In the genomic region with DNA sequence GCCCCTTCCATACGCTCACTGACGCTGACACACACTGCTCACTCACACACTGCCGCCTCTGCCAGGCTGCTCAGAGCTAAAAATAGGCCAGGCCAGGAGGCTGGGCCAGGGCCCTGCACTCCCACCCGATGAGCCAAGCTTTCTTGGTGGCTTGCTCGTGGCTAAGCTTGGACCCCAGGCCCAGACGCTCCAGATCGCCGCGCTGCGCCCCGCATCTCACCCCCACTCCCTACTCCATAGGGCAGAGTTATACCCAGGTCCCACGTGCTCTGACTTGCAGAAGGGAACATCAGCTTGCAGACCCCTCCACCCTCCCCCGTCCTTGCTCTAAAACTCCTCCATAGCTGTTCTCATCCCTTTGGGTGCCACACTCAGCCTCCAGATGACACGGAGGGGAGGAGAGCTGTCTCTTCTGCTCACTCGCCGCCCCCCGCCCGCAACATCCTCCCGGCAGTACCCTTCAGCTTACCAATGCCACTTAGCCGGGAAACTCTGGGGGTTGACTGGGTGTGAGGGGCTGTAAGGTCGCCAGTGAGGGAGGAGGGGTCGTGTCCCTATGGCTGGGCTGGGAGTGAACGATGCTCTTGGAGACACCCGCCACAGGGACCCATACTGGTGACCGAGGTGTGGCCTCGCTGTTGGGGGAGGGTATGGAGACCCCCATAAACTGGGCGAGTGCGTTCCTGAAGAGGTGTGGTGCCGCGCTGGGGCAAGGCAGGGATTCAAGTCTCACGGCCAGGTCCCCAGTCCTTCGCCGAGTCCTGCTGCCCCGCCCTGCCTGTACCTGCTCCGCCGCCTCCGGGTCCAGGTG, we compare ENCODE assay signal across 8 mouse cellular contexts. TPM values are rescaled to one million over a fixed set of nuclear protein-coding genes. Genes with fewer than 3 reads are reported as not detected.
DNase-seq lines count a peak whose midpoint lies in the region; ATAC-seq lines count a peak whose summit lies in the region.

No protein-coding gene starts in this region.

- H3K4me3 ChIP-seq in forebrain, embryonic 12.5 days (replicated peaks) = peak overlapping the region; percentile 69
- peak overlapping the region; percentile 57 for H3K4me3 ChIP-seq in intestine, embryonic 14.5 days (ENCODE audit: low read depth, low read length)
- peak overlapping the region; percentile 62 for H3K4me3 ChIP-seq in stomach, embryonic 16.5 days (replicated peaks; ENCODE audit: low read length)

- no peaks in the 10 kb centered on the region for H3K36me3 ChIP-seq in forebrain, embryonic 12.5 days (replicated peaks)
- H3K36me3 ChIP-seq in intestine, embryonic 14.5 days (ENCODE audit: control insufficient read depth, insufficient read depth, low read length) = no peaks in the 10 kb centered on the region
- no peaks in the 10 kb centered on the region for H3K36me3 ChIP-seq in stomach, embryonic 16.5 days (ENCODE audit: control insufficient read depth, insufficient read depth, low read length)

- no peak for DNase-seq in frontal cortex, postnatal 25 days (ENCODE audit: low spot score in 2 of 2)
- DNase-seq in Muller cell, postnatal 12 days (ENCODE audit: inconsistent ontology term) = peak; percentile 54
- DNase-seq in intestine, embryonic 14.5 days (ENCODE audit: low spot score) = no peak
- DNase-seq in mesoderm, embryonic 11.5 days (ENCODE audit: low read depth, low spot score) = peak; percentile 12
- no peak for DNase-seq in testis, postnatal 10 days (ENCODE audit: low spot score)

- peaks cover 22% of the 10 kb centered on the region for H3K4me1 ChIP-seq in forebrain, embryonic 12.5 days
- 0 out of 2 replicates have a peak, but pooled peaks cover 2% of the 10 kb centered on the region for H3K4me1 ChIP-seq in intestine, embryonic 14.5 days (replicated peaks; ENCODE audit: control insufficient read depth, insufficient read depth, low read length)
- peaks cover 10% of the 10 kb centered on the region; the same call in 1 of the 2 replicates for H3K4me1 ChIP-seq in stomach, embryonic 16.5 days (ENCODE audit: control insufficient read depth, insufficient read depth, low read length)

- 1% methylated on average over 37 of the region's 37 CpGs for WGBS in forebrain, embryonic 12.5 days
- WGBS in intestine, embryonic 14.5 days = 5% methylated on average over 28 of the region's 37 CpGs
- WGBS in stomach, embryonic 16.5 days = 4% methylated on average over 37 of the region's 37 CpGs

- H3K4me2 ChIP-seq in forebrain, embryonic 12.5 days = peak overlapping the region; percentile 90
- H3K4me2 ChIP-seq in intestine, embryonic 14.5 days (ENCODE audit: low read length) = peak overlapping the region; percentile 98
- H3K4me2 ChIP-seq in stomach, embryonic 16.5 days (ENCODE audit: low read depth, low read length) = peak overlapping the region; percentile 84

- peak; percentile 58 for ATAC-seq in frontal cortex, adult (ENCODE audit: low TSS enrichment)
- peak; percentile 62 for ATAC-seq in forebrain, embryonic 12.5 days (ENCODE audit: low FRiP score)
- peak; percentile 48 for ATAC-seq in intestine, embryonic 14.5 days (replicated peaks; ENCODE audit: low FRiP score, low TSS enrichment, low read depth)
- peak; percentile 30; the same call in 1 of the 2 replicates for ATAC-seq in stomach, embryonic 16.5 days (ENCODE audit: insufficient read depth, low FRiP score)

- no peaks in the 10 kb centered on the region for H3K9me3 ChIP-seq in forebrain, embryonic 12.5 days
- no peaks in the 10 kb centered on the region for H3K9me3 ChIP-seq in intestine, embryonic 14.5 days (ENCODE audit: control insufficient read depth, low read length)
- H3K9me3 ChIP-seq in stomach, embryonic 16.5 days (replicated peaks; ENCODE audit: control insufficient read depth, low read length) = no peaks in the 10 kb centered on the region

- 0 out of 2 replicates have a peak overlapping the region, but pooled peaks have one; percentile 26 for H3K27ac ChIP-seq in forebrain, embryonic 12.5 days
- no peak overlapping the region for H3K27ac ChIP-seq in intestine, embryonic 14.5 days (ENCODE audit: low read depth)
- no peak overlapping the region for H3K27ac ChIP-seq in stomach, embryonic 16.5 days (ENCODE audit: low read length)

- peaks cover 29% of the 10 kb centered on the region; the same call in 1 of the 2 replicates for H3K27me3 ChIP-seq in forebrain, embryonic 12.5 days
- peaks cover 21% of the 10 kb centered on the region; the same call in 1 of the 2 replicates for H3K27me3 ChIP-seq in intestine, embryonic 14.5 days (replicated peaks; ENCODE audit: control insufficient read depth, insufficient read depth, low read length)
- peaks cover 16% of the 10 kb centered on the region; the same call in 1 of the 2 replicates for H3K27me3 ChIP-seq in stomach, embryonic 16.5 days (ENCODE audit: control insufficient read depth, insufficient read depth, low read length)

- H3K9ac ChIP-seq in forebrain, embryonic 12.5 days = peak overlapping the region; percentile 75
- peak overlapping the region; percentile 51 for H3K9ac ChIP-seq in intestine, embryonic 14.5 days (ENCODE audit: low read length)
- peak overlapping the region; percentile 70 for H3K9ac ChIP-seq in stomach, embryonic 16.5 days (ENCODE audit: low read length)

RNA-seq across cellular contexts. Expression of gene Ppp1r1a, which starts 0.6 kb away (rescaled TPM):
- 55.9 and 57.7 TPM in 2 replicates for polyA plus RNA-seq in forebrain, embryonic 12.5 days (2016; fragmentation: Nextera tagmentation; extraction: Ambion mirVana)
- polyA plus RNA-seq in intestine, embryonic 14.5 days (2014; fragmentation: Nextera tagmentation; extraction: Ambion mirVana) = 11.6 and 12.3 TPM in 2 replicates
- polyA plus RNA-seq in stomach, embryonic 16.5 days (2015; fragmentation: Nextera tagmentation; extraction: Ambion mirVana) = 11.2 and 14.0 TPM in 2 replicates

RNA-seq across cellular contexts. Expression of gene Glycam1, which starts 27.7 kb away (rescaled TPM):
- polyA plus RNA-seq in forebrain, embryonic 12.5 days (2016; fragmentation: Nextera tagmentation; extraction: Ambion mirVana) = not detected in 2 replicates
- polyA plus RNA-seq in intestine, embryonic 14.5 days (2014; fragmentation: Nextera tagmentation; extraction: Ambion mirVana) = not detected in 2 replicates
- not detected in 2 replicates for polyA plus RNA-seq in stomach, embryonic 16.5 days (2015; fragmentation: Nextera tagmentation; extraction: Ambion mirVana)

RNA-seq across cellular contexts. Expression of gene Pde1b, which starts 34.4 kb away (rescaled TPM):
- 42.7 and 45.8 TPM in 2 replicates for polyA plus RNA-seq in forebrain, embryonic 12.5 days (2016; fragmentation: Nextera tagmentation; extraction: Ambion mirVana)
- 6.8 and 7.1 TPM in 2 replicates for polyA plus RNA-seq in intestine, embryonic 14.5 days (2014; fragmentation: Nextera tagmentation; extraction: Ambion mirVana)
- 10.7 and 10.8 TPM in 2 replicates for polyA plus RNA-seq in stomach, embryonic 16.5 days (2015; fragmentation: Nextera tagmentation; extraction: Ambion mirVana)

Comparison
In these comparisons a context has a peak if more than half of its experiments do, and no peak if none do; other contexts are left out.
1. DNase-seq: peak in Muller cell, postnatal 12 days (single experiment) and mesoderm, embryonic 11.5 days (single experiment); none in frontal cortex, postnatal 25 days (0 of 2), intestine, embryonic 14.5 days (single experiment) and testis, postnatal 10 days (single experiment).
2. Peak in every context shown above with its lines, with median percentiles within 50 percentile points of each other: ATAC-seq, H3K4me2 ChIP-seq, H3K4me3 ChIP-seq and H3K9ac ChIP-seq.